Mouse (Mus musculus) adrenal gland, adult 2 months (tissue): ENCODE measurements around the gene 4930507D05Rik. TPM values are rescaled to one million over a fixed set of nuclear protein-coding genes. Genes with fewer than 3 reads are reported as not detected.
"Not testable (repeated sequence)": the region's sequence is repeated elsewhere in the genome, so short reads cannot be mapped to it uniquely, and the experiment has no call there.

Experiments used
- DNase-seq: peaks from one replicate; pipeline ENCODE4 v3.0.0; 2021
- long read RNA-seq: library from polyadenylated mRNA; stranded (forward); transcript quantifications from one replicate; pipeline ENCODE4 v2.0.0, GENCODE M21; 2021
- polyA plus RNA-seq: library from polyadenylated mRNA; depleted of rRNA; stranded (reverse); fragments of >200 nt; gene quantifications from 2 replicates; pipeline ENCODE4 v1.2.3, GENCODE M21; 2012; rRNA removed
- total RNA-seq, 2 experiments: library from RNA; stranded (reverse); gene quantifications; 2 replicates each; pipeline ENCODE4 v1.2.3; 2021

The 4930507D05Rik gene
- total RNA-seq (under 1 TPM; 0.35 TPM), polyA plus RNA-seq (not detected in 2 replicates)
- long read RNA-seq: 0 reads

DNA sequence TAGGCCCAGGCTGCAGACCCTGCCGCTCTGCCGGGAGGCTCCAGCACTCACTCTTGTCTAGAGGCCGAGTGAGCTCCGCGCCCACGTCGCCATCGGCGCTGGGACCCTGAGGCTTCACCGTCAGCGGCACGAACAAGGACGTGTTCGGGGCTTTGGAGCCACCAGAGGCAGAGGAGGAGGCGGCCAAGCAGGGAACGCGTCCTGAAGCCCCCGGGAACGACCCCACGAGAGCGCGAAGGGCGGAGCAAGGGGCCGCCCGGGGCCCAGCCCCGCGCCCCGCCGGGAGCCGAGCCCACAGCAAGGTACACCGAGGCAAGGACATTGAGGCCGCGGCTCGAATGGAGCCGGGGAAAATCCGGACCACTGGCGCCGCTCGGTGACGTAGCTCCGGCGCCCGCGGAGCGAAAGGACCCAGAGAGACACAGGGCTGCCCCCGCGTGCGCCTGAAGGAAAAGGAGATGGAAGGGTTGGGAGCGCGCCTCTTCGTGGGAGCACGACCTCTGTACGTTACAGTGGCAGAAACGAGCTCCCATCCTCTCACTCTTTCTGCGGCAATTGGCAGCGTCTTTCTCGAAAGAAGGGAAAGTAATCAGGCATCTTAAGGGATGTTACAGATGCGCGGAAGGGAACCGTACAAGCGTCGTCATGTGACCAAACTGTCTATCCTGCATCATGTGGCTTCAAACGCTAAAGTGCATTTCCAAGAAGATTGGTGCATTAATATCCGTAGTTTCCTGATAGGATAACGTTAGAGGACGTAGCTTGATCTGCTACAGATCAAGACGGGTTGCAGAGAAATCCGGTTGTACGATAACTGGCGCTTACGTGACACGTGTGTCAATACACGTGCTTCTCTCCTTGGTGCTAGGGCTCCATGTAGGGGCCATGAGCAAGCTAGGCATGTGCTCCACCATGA, at the start of gene 4930507D05Rik, which contains the start of gene Supv3l1:
4930507D05Rik (plus strand) TSS at position 126 of the 916 bp plus-strand sequence.
Supv3l1 (minus strand) TSS at position 375 of the 916 bp plus-strand sequence.
- peak; percentile 91 for DNase-seq

GRCm38 (mm10) chr10:62401641-62402111, 47.6 kb upstream of the 4930507D05Rik start:
- no peak for DNase-seq

GRCm38 (mm10) chr10:62404901-62405300, 44.4 kb upstream of the 4930507D05Rik start:
- DNase-seq: no peak

DNA sequence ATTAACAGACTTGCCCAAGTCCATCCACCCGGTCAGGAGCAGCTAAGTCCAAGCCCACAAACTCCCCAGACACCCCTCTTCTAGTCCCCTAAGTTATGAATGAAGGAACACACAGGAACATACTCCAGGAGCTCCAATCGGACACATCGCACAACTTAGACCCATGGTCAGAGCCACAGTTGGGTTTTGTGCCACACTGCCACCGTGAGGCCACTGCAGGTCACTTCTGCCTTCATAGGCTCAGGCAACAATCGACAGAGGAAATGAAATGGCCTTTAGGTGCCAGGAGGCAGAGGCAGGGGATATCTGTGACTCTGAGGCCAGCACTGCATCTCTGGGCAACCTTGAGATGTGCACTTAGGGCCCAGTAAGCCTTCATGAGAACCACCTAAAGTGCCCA, 38.3 kb upstream of the 4930507D05Rik start:
- peak; percentile 66 for DNase-seq

DNA sequence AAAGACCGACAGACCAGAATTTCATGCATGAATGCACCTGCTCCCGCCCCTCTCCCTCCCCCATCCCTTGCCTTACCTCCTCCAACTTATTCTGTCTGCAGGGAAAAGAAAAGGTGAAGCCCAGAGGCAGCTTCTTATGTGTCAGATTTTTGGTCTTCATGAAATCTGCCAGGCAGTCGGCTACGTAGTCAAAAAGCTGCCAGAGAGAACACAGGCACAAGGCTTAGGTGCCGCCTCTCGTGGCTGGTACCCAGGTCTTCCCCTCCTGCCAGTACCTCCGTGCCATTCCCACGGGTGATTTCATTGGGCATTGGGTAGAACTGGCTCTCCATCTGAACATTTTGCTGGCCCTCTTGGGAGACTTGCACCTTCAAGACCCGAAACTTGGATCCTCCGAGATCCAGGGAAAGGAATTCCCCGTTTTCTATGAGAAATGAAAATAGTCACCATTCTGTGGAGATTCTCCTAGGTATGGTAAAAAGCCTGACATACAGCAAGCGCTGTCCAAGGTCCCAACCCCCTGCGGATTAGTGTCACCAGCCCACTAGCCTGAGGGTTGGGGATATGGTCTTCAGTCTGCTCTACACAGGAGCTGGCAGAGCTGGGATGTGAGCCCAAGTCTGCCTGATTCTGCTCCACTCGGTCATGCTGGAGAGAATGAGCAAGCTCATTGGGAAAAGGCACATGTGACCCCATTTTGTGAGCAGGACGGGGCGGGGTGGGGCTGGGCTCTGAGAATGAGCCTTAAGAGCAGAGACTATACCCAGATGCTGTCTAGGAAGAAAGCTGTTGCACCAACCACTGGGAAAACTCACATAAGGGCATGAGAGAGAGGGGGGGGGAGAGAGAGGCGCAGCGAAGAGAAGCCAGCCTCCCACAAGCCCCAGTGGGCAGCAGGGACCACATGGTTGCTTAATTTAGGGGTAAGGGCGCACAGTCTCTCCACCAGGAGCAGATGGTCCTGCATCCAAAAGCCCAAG, 37.6 kb upstream of the 4930507D05Rik start:
- no peak for DNase-seq

DNA sequence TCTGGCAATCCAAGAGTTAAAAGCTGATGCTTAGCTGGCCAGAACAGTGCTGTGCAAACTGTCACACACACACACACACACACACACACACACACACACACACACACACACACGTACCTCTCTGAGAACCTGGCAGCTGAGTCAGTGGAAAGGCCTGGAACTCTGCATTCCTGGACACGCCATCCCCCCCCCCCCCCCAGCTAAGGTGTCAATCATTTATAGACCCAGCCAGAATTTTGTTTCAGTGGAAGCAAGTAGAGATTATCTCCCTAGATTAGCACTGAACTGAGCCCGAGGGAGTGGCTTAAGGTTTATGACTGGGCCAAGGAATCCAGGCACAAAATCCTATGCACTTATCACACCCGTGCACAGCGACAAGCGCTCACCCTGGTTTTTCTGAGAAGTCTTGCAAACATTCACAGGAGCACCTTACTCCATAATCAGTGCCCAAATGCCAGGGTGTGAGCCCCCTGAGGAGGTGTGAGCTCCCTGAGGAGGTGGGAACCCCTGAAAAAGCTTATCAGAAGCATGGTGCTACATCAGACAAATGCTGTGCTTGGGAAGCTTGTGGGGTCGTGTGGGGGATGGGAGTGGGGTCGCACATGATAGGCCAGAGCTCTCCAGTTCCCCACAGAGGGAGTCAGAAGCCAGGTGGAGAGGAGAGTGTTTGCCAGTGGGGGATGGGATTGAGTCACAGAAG, 36.2 kb upstream of the 4930507D05Rik start:
- no peak for DNase-seq

DNA sequence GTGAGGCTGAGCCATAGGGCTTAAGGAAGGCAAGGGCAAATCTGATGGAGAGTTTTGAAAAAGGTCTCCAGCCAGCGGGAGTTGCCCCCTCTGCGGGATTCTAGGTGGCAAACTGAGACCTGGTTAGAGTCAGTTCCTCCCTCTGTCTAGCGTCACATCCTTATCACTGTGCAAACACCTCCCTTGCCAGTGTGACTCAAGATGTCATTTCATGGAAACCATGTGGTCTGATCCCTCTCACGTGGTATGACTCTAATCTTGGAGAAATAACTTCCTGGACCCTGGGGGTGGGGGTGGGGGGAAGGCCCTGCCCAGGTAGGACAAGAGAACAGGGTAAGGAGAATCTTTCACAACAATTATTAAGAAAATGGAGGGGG, 35.7 kb upstream of the 4930507D05Rik start:
- no peak for DNase-seq

DNA sequence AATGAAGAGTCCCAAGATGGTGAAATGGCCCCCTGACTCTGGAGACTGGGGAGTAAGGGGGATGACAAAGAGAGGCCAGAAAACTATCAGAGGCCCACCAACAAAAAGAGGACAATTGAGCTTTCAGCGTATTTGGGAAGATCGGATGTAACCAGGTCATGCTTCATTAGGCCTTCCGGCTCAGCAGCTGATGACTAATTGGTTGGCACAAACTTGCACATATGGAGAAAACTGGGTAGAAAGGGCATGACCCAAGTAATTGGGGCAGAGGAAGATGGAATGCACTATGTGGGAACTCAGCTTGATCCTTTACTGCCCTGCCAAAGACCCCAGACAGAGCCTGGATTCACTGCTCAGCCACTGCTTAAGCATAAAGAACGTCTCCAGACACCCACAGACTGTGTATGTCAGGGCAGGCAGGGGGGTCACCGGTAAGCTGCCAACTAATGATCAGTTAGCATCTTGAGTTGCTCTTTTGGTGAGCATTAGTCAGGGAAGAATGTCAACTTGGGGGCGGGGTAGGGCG, 30.4 kb upstream of the 4930507D05Rik start:
- peak; percentile 11 for DNase-seq

DNA sequence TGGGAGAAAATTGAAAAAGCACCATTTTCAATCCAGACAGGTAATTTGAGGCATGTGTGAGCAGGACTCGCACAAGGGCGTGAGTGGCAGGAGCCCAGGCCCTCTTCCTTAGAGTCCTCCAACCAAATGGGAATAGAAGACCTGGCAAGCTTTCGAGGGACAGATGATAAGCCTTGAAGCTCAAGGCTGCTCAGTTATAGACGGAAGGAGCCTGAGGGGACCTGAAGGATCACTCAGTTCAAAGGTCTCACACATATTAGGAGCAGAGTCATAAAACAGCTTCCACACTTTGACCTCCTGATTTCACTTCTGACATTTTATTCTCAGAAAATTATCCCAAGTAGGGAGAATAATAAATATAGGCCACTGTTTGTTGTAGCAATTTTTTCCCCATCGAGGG, 29.9 kb upstream of the 4930507D05Rik start:
- DNase-seq: no peak

GRCm38 (mm10) chr10:62420399-62420798, 28.9 kb upstream of the 4930507D05Rik start:
- no peak for DNase-seq

DNA sequence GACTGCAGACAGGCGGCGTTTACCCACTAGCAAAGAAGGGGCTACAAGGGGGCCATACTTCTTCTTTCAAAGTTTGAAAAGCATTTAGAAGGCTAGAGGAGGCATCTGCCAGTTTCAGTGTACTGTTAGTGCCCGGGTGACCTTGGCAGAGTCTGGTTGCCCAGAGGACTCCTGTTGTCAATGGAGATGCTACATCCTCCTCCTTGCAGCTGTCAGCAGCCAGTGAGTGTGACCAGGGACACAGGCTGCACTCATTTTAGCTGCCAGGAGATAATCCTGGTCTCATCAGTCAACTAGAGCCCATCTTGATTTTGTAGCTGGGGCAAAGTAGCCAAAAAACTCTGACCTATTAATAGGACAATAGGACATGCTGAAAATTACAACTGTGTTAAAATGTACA, 28.2 kb upstream of the 4930507D05Rik start:
- DNase-seq: no peak

GRCm38 (mm10) chr10:62422255-62422654, 27.0 kb upstream of the 4930507D05Rik start, which contains the start of gene Hkdc1:
Gene Hkdc1 (minus strand): TSS chr10:62422491.
- DNase-seq: no peak

DNA sequence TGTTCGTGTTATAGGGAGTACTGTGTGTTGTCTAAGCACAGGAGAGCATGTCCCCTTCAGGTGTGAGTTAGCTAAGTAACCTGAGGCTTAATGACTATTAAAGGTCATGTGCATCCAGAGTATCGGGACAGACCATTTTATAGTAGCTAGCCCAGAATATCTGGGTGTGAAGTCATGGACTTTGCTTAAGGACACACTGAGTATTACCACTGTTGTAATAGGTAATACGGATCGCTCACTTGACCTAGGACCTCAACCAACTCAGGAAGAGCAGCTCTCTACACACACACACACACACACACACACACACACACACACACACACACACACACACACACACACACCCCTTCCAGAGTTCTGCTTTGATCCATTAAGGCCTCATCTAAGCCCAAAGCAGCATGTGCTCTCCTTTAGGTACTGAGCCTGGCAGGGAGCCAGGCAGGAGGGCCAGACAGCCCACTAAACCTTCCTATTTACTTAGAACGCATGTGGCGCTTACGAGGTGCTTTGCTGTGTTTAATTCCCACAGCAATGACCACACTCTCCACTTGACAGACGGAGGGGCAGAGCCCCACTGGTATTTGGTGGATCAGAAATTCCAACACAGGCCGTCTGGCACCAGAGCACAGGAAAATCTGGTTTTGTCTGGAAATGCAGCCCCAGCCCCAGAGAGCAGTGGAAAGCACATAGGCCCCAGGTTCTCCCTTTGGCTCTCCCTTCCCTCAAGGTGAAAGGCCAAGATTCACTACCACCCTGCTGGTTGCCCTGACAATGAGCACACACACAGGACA, 24.0 kb upstream of the 4930507D05Rik start:
- no peak for DNase-seq

DNA sequence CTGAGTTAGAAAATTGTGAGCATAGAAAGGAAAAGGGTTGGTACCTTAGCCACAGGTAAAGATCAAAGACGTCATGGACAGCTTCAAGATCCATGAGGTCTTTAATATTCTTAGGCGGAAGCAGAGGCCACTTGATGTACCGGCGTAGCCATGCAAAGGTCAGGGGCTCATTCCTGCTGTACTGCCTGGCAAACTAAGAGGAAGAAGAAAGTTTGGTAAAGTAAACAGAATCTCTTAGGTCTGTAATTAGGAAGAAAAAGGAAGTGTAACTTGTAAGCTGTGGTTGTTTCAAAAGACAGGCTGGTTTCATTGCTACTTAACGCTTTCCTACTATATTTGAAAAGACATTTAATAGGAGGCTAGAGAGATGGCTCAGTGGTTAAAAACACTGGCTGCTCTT, 18.9 kb upstream of the 4930507D05Rik start:
- DNase-seq: no peak

DNA sequence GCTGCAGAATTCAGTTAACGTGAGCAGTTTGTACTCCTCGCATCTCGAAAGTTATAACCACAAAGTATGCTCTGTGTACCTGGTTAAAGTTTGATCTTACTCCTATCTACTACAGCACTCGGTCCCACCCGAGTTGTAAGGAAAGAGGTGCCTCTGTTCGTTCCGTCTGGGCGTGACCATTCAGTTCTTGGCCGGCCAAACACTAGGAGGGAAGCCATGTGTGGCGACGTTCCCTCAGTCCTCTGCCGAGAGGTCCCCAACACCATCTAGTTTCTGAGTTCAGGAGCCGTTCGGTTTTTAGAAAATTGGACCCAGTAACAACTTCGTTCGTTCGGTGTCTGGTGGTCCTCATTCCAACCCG, 971 bp downstream of the 4930507D05Rik start:
- no peak for DNase-seq

DNA sequence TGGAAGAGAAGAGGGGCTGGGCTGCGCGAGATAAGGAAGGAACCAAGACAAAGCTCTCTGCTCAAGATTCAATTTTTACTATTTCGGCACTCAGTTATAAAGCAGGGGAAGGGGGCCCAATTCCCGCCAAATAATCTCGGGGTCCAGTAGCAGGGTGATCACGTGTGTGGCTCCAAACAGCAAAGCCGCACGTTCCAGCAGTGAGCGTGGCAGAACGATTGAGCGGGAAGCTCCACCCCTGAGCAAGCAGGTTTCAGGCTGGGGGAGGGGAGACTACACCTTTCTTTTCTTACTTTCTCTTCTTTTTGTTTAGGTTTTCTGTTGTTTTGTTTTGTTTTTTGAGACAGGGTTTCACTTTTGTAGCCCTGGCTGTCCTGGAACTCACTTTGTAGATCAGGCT, 2.7 kb downstream of the 4930507D05Rik start:
- not testable (repeated sequence) for DNase-seq

DNA sequence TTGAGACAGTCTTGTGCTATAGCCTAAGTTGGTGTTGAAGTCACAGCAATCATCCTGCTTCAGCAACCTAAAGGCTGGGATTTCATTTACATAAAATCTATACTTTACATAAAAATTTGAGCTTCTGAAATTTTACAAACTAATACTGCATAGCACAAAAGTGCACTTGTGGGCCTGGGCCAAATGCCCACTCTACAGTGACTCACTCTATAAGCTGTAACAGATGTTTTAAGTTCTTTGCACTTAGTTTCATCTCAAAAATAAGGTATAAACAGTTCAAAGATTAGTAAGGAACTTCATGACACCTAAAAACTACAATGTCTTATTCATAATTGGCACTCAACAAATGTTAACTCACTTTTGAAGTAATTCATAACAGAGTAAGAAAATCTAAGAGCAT, 12.0 kb downstream of the 4930507D05Rik start:
- DNase-seq: no peak

- DNase-seq: peak; percentile 13
Observed at GRCm38 (mm10) chr10:62469736-62470135, 20.4 kb downstream of the 4930507D05Rik start.

- no peak for DNase-seq
Observed at GRCm38 (mm10) chr10:62471105-62471504, 21.8 kb downstream of the 4930507D05Rik start.

GRCm38 (mm10) chr10:62474944-62475343, 25.7 kb downstream of the 4930507D05Rik start:
- no peak for DNase-seq
